Mouse (Mus musculus) small intestine, adult 2 months (tissue): ENCODE measurements at regions not wholly inside any gene's neighbourhood (a gene's known extent, or its start where the extent isn't known, plus 50 kb on each side); places are given as distances from the start of the nearest gene placed in this dataset.

Experiments
- CTCF ChIP-seq: fragments of 200-500 bp; IDR thresholded peaks from 2 replicates; pipeline ENCODE4 v1.5.1; 2012; ENCODE audit warnings: low read depth, mild to moderate bottlenecking, control low read depth, inconsistent platforms, low read length, moderate library complexity, mixed read lengths; ENCODE audit not compliant: insufficient replicate concordance, insufficient read length; ENCODE audit errors: extremely low read depth
- POLR2A ChIP-seq: fragments of 200-500 bp; IDR thresholded peaks from 2 replicates; pipeline ENCODE4 v1.6.1; 2012; ENCODE audit warnings: low read depth, mild to moderate bottlenecking, control low read depth, inconsistent platforms, low read length, moderate library complexity

- TF ChIP-seq POLR2A (no peak), CTCF (no peak)
Measured at GRCm38 (mm10) chr3:36798160-36798823, 64.6 kb upstream of the 4932438A13Rik start.
